Mouse (Mus musculus) lung, postnatal 36 days (tissue): ENCODE data around the gene Lrrc28.
A peak's percentile ranks its signal among the peaks of the same experiment; 100 is the strongest.

ENCODE experiments used
- DNase-seq: peaks from one replicate; pipeline ENCODE4 v3.0.0; 2022; ENCODE audit warnings: mixed read lengths

The Lrrc28 gene

DNA sequence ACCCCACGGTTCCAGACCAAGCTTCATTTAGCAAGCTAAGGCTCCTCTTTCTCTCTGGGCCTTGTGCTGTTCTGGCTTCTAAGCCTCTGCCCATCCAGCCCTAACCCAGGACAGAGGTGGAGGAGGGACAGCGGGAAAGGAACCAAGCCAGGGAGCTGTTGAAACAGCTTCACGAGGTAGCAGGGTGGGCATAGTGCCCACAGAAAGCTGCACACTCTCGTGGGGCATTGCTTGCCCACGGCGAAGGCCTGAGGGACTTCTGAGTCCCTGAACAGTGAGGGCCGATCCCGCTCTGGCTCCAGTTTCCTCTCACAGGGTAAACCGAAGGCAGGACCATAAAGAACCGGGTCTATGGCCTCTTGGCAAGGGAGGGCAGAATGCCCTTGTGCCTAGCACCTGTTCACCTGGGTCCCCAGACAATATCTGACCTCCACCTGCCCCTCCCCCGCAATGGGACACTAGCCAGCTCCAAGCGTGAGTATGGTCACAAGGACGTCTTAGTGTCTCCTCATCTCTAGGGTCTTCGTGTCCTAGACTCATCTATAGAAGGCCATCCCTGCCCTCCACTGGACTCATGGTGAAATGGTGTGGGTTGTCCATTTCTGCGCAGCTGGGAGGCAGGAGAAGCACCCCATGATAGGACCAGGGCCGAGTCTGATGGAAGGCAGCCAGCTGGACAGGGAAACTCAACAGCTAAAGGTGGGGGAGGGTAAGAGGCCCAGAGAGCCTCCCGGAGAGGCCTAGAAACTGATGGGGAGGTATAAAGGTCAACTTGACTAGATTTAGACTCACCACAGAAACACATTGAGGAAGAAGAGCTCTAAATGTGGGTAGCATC is 165.3 kb downstream of the Lrrc28 start:
- peak; percentile 61 for DNase-seq

DNA sequence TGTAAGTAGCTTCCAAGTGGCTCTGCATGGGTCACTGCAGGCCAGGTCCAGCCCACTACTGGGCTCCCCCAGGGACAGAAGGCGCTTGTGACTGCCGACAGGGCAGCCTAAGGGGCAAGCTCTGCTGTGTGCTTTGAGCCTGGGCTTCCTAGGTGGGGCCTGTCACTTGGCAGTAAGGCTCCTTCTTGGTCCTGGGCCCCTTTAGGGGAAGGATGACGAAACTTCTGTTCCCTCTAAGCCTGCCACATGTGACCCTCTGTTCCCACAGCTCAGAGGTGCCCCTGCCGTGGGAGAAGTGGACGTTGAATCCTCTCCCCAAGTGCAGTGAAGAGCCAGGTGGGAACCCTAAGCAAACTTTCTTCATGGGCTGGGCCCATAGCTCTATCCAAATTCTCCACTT is 165.9 kb downstream of the Lrrc28 start:
- DNase-seq, result no peak

DNA sequence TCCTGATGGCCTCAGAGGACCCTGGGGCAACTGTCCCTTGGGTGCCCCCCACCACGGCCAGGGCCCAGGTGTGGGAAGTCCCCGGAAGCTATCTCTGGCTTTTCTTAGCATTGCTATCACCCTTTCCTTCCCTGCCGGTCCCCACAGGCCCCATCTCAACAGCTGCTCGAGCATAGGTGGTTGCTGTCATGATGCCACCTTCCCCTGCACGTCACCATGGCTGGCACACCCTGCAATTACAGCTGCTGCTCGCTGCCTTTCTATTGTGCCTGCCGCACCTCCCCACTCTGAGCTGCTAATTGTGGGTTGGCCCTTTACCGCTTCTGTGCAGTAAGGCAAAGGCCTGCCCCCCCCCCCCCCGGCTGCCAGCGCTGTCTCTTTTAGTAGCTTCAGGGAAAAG is 167.1 kb downstream of the Lrrc28 start:
- no peak for DNase-seq

DNA sequence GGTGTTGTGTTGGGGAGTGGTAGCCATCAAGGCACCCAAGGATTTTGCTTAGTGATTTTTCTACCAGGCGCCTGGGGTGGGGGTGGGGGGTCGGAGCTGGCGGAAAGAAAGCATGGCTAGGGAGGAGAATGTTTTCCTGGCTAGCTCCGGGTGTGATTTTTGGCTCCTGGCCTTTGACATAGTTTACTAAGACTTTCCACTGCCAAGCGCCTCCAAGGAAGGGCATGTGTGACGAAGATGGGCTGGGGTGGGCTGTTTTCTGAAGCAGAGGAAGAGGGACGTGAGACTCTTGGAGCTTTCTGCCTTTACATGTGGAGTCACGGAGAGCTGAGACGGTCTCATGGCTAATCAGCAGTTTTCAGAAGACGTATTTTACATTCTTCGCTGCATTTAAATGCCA is 173.8 kb downstream of the Lrrc28 start:
- DNase-seq, result peak; percentile 82

DNA sequence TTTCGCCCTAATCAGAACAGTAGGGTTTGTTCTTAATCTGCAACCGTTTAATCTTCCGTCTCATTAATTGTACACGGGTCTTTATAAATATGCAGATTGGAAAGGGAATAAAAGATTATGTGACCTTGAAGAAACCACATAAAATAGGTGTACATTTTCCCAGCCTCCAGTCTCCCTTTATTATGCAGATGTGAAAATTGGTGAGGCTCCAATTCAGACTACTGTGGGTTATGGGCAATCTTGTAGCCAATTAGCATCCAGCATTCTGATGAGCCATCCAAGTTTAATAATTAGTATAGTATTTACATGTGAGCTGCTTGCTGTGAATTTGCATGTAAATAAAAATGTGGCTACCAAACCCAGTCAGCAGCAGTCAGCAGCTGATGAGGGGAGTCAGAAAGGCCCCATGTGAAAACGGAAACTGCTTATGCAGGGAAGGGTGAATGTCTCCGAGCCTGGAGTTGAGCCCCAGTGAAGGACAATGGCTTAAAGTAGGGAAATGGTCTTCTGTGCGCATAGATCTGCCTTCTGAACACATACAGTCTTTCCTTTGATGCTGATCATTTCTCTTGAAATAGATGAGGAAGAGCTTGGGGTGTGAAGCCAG is 176.2 kb downstream of the Lrrc28 start:
- DNase-seq, result no peak

DNA sequence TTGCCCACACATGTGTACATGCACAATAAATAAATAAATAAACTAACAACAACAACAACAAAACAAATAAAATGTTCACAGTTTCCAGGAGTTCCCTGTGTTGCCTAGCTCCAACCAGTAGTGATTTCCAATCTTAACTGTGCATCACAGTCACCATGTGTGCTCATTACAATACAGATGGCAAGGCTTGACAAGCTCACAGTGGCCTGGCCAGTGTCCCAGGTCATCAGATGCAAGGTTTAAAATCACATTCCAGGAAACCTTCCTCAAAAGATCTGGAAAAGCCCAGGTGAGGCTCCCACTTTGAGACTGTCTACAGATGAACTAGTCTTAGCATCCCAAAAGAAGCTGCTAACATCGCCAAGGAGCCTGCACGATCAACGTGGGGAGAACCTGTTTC is 176.9 kb downstream of the Lrrc28 start:
- DNase-seq, result no peak

DNA sequence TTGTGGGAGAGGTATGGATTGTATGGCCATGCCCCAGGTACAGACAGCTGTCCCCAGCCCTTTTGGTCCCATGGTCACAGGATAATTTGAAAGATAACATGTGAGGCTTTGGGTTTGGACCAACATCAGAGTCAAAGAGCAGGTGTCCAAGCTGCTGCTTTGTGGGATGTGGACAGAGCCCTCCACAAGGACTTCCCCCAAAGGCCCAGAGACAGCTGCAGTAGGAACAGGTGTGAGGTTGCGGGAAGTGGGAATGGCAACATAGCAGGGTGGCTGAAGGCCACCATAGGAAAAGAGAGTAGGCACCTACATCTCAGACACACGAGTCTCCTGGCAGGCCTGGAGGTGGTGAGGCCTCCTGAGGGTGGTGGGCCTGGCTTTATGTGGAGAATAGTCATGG is 178.7 kb downstream of the Lrrc28 start:
- no peak for DNase-seq

DNA sequence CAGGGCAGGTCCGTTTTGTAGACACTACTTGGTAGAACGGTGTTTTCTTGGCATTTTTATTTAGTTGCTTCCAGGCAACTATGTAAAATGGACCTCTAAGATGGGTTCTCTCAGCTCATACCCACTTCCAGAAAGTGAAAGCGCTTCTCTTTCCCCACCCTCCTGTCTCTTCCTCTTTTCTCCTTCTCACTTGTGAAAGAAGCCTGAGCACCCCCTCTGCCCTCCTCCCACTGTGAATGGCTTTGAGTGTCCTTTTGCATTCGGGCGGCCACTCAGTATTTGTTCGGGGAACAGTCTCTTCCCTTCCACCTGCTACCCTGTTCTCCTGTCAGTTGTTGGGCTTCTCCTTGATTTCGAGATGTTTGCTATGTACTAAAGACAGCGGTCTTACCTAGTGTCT is 180.4 kb downstream of the Lrrc28 start:
- peak; percentile 67 for DNase-seq

DNA sequence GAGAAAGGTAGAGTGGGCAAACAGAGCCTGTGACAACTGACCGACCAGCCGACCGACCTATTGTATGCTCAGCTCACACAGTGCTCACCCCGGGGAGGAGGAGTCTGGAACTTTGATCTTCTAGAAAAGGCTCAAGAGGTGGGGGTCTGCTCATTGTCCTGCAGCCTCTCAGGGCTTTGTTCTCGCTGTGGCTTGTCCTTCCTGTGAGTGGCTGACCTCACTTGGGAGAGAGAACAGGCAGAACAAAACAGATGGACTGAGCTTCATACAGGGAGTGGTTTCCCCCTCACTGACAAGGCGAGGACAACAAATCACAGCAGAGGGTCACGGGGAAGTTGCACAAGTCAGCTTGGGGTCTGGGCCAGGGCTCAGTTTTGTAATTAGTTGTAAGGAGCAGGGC is 181.5 kb downstream of the Lrrc28 start:
- peak; percentile 90 for DNase-seq
